Mouse (Mus musculus): Measurements from ENCODE around the gene Psg16.
A peak's percentile ranks its signal among the peaks of the same experiment; 100 is the strongest.
"Not testable (repeated sequence)": the region's sequence is repeated elsewhere in the genome, so short reads cannot be mapped to it uniquely, and the experiment has no call there.

Psg16 gene

GRCm38 (mm10) chr7:17090058-17090585 lies 16.3 kb downstream of the Psg16 start:
- DNase-seq (ENCODE audit: extremely low read depth, insufficient read length, low spot score): no peak

- no peak for DNase-seq (ENCODE audit: extremely low read depth, insufficient read length, low spot score)
These were observed 17.4 kb downstream of the Psg16 start for GRCm38 (mm10) chr7:17091280-17091679.

- not testable (repeated sequence) for DNase-seq (ENCODE audit: extremely low read depth, insufficient read length, low spot score)
These were observed 27.8 kb downstream of the Psg16 start for GRCm38 (mm10) chr7:17101631-17102030.

- no peak for DNase-seq (ENCODE audit: extremely low read depth, insufficient read length, low spot score)
These were observed 61.5 kb downstream of the Psg16 start for GRCm38 (mm10) chr7:17135307-17135706.

- DNase-seq (ENCODE audit: extremely low read depth, insufficient read length, low spot score): no peak
These were observed 76.1 kb downstream of the Psg16 start, which contains the start of gene Ceacam3 for GRCm38 (mm10) chr7:17149931-17150330. TSS of gene Ceacam3 (plus strand) at chr7:17150282.

- DNase-seq (ENCODE audit: extremely low read depth, insufficient read length, low spot score): peak; percentile 4
These were observed 81.8 kb downstream of the Psg16 start for GRCm38 (mm10) chr7:17155634-17156033.

GRCm38 (mm10) chr7:17156885-17157677 lies 83.2 kb downstream of the Psg16 start:
- DNase-seq (ENCODE audit: extremely low read depth, insufficient read length, low spot score): no peak

GRCm38 (mm10) chr7:17159011-17159410 lies 85.2 kb downstream of the Psg16 start:
- no peak for DNase-seq (ENCODE audit: extremely low read depth, insufficient read length, low spot score)

GRCm38 (mm10) chr7:17171827-17172226 lies 98.0 kb downstream of the Psg16 start:
- no peak for DNase-seq (ENCODE audit: extremely low read depth, insufficient read length, low spot score)

Data from 3134 (cell line).